Mouse (Mus musculus): ENCODE measurements around the gene Prkce. TPM values are rescaled to one million over a fixed set of nuclear protein-coding genes. Genes with fewer than 3 reads are reported as not detected.

Prkce gene
- polyA plus RNA-seq, 1 experiment from 2014 or later: 6.7 TPM

- WGBS: 56% methylated on average over 18 of the region's 19 CpGs
- Histone ChIP-seq H3K27ac (peak overlapping the region; percentile 45), H3K27me3 (no peaks in the 10 kb centered on the region), H3K9me3 (no peaks in the 10 kb centered on the region), H3K4me2 (no peak overlapping the region), H3K36me3 (no peaks in the 10 kb centered on the region), H3K4me1 (peaks cover 8% of the 10 kb centered on the region; the same call in 1 of the 2 replicates), H3K4me3 (no peak overlapping the region), H3K9ac (no peak overlapping the region)
- ATAC-seq (ENCODE audit: borderline replicate concordance, extremely low read depth, low FRiP score, low TSS enrichment): peak; percentile 28; the same call in 1 of the 2 replicates
Observed at GRCm38 (mm10) chr17:86507342-86508211, 340.0 kb downstream of the Prkce start.

GRCm38 (mm10) chr17:86508212-86508490 is 340.6 kb downstream of the Prkce start:
- Histone ChIP-seq H3K27me3 (no peaks in the 10 kb centered on the region), H3K27ac (no peak overlapping the region), H3K4me2 (no peak overlapping the region), H3K36me3 (no peaks in the 10 kb centered on the region), H3K9ac (no peak overlapping the region), H3K4me1 (peaks cover 8% of the 10 kb centered on the region; the same call in 1 of the 2 replicates), H3K4me3 (no peak overlapping the region), H3K9me3 (no peaks in the 10 kb centered on the region)
- 77% methylated on average over 3 of the region's 3 CpGs for WGBS
- no peak for ATAC-seq (ENCODE audit: borderline replicate concordance, extremely low read depth, low FRiP score, low TSS enrichment)

- H3K4me2 ChIP-seq: no peak overlapping the region
- peaks cover 13% of the 10 kb centered on the region; the same call in 1 of the 2 replicates for H3K4me1 ChIP-seq
- H3K9me3 ChIP-seq: no peaks in the 10 kb centered on the region
- no peak overlapping the region for H3K27ac ChIP-seq
- H3K36me3 ChIP-seq: no peaks in the 10 kb centered on the region
- WGBS: 50% methylated on average over 5 of the region's 5 CpGs
- ATAC-seq (ENCODE audit: borderline replicate concordance, extremely low read depth, low FRiP score, low TSS enrichment): no peak
- no peaks in the 10 kb centered on the region for H3K27me3 ChIP-seq
- H3K4me3 ChIP-seq: no peak overlapping the region
- no peak overlapping the region for H3K9ac ChIP-seq
Observed at GRCm38 (mm10) chr17:86509871-86510270, 342.3 kb downstream of the Prkce start.

- no peak overlapping the region for H3K4me2 ChIP-seq
- 31% methylated on average over 13 of the region's 13 CpGs for WGBS
- H3K27ac ChIP-seq: peak overlapping the region; percentile 58
- H3K4me1 ChIP-seq: peaks cover 15% of the 10 kb centered on the region
- 0 out of 2 replicates have a peak, but pooled peaks have one; percentile 16 for ATAC-seq (ENCODE audit: borderline replicate concordance, extremely low read depth, low FRiP score, low TSS enrichment)
- H3K36me3 ChIP-seq: no peaks in the 10 kb centered on the region
- no peaks in the 10 kb centered on the region for H3K27me3 ChIP-seq
- no peaks in the 10 kb centered on the region for H3K9me3 ChIP-seq
- H3K9ac ChIP-seq: no peak overlapping the region
- no peak overlapping the region for H3K4me3 ChIP-seq
Observed at GRCm38 (mm10) chr17:86514974-86515620, 347.5 kb downstream of the Prkce start.

GRCm38 (mm10) chr17:86516630-86517029 is 349.0 kb downstream of the Prkce start:
- Histone ChIP-seq H3K9ac (no peak overlapping the region), H3K27ac (no peak overlapping the region), H3K9me3 (no peaks in the 10 kb centered on the region), H3K36me3 (no peaks in the 10 kb centered on the region), H3K4me1 (peaks cover 15% of the 10 kb centered on the region), H3K4me3 (no peak overlapping the region), H3K27me3 (no peaks in the 10 kb centered on the region), H3K4me2 (no peak overlapping the region)
- 67% methylated on average over 5 of the region's 5 CpGs for WGBS
- ATAC-seq (ENCODE audit: borderline replicate concordance, extremely low read depth, low FRiP score, low TSS enrichment): no peak

- Histone ChIP-seq H3K27ac (no peak overlapping the region), H3K4me2 (no peak overlapping the region), H3K9ac (no peak overlapping the region), H3K9me3 (no peaks in the 10 kb centered on the region), H3K36me3 (no peaks in the 10 kb centered on the region), H3K27me3 (no peaks in the 10 kb centered on the region), H3K4me3 (no peak overlapping the region), H3K4me1 (peaks cover 15% of the 10 kb centered on the region)
- WGBS: 82% methylated on average over 7 of the region's 7 CpGs
- no peak for ATAC-seq (ENCODE audit: borderline replicate concordance, extremely low read depth, low FRiP score, low TSS enrichment)
Observed at GRCm38 (mm10) chr17:86518604-86519003, 351.0 kb downstream of the Prkce start.

GRCm38 (mm10) chr17:86521252-86521651 is 353.7 kb downstream of the Prkce start:
- no peaks in the 10 kb centered on the region for H3K27me3 ChIP-seq
- H3K4me3 ChIP-seq: no peak overlapping the region
- no peak overlapping the region for H3K27ac ChIP-seq
- no peaks in the 10 kb centered on the region for H3K4me1 ChIP-seq
- WGBS: 89% methylated on average over 11 of the region's 11 CpGs
- no peak overlapping the region for H3K9ac ChIP-seq
- H3K4me2 ChIP-seq: no peak overlapping the region
- H3K36me3 ChIP-seq: no peaks in the 10 kb centered on the region
- H3K9me3 ChIP-seq: no peaks in the 10 kb centered on the region
- ATAC-seq (ENCODE audit: borderline replicate concordance, extremely low read depth, low FRiP score, low TSS enrichment): no peak

- no peaks in the 10 kb centered on the region for H3K27me3 ChIP-seq
- no peak overlapping the region for H3K9ac ChIP-seq
- no peak for ATAC-seq (ENCODE audit: borderline replicate concordance, extremely low read depth, low FRiP score, low TSS enrichment)
- H3K9me3 ChIP-seq: no peaks in the 10 kb centered on the region
- H3K4me2 ChIP-seq: no peak overlapping the region
- 78% methylated on average over 5 of the region's 5 CpGs for WGBS
- no peak overlapping the region for H3K27ac ChIP-seq
- no peak overlapping the region for H3K4me3 ChIP-seq
- H3K36me3 ChIP-seq: no peaks in the 10 kb centered on the region
- H3K4me1 ChIP-seq: no peaks in the 10 kb centered on the region
Observed at GRCm38 (mm10) chr17:86522649-86523048, 355.1 kb downstream of the Prkce start.

- no peak overlapping the region for H3K9ac ChIP-seq
- H3K27ac ChIP-seq: no peak overlapping the region
- no peak overlapping the region for H3K4me2 ChIP-seq
- 44% methylated on average over 3 of the region's 3 CpGs for WGBS
- no peak overlapping the region for H3K4me3 ChIP-seq
- no peaks in the 10 kb centered on the region for H3K27me3 ChIP-seq
- H3K9me3 ChIP-seq: no peaks in the 10 kb centered on the region
- no peaks in the 10 kb centered on the region for H3K36me3 ChIP-seq
- no peaks in the 10 kb centered on the region for H3K4me1 ChIP-seq
- no peak; the same call in 1 of the 2 replicates for ATAC-seq (ENCODE audit: borderline replicate concordance, extremely low read depth, low FRiP score, low TSS enrichment)
Observed at GRCm38 (mm10) chr17:86523374-86523773, 355.8 kb downstream of the Prkce start.

- H3K4me3 ChIP-seq: no peak overlapping the region
- no peak overlapping the region for H3K27ac ChIP-seq
- H3K9me3 ChIP-seq: no peaks in the 10 kb centered on the region
- H3K36me3 ChIP-seq: no peaks in the 10 kb centered on the region
- H3K4me1 ChIP-seq: no peaks in the 10 kb centered on the region
- 83% methylated on average over 10 of the region's 10 CpGs for WGBS
- no peak overlapping the region for H3K4me2 ChIP-seq
- no peak for ATAC-seq (ENCODE audit: borderline replicate concordance, extremely low read depth, low FRiP score, low TSS enrichment)
- H3K9ac ChIP-seq: no peak overlapping the region
- no peaks in the 10 kb centered on the region for H3K27me3 ChIP-seq
Observed at GRCm38 (mm10) chr17:86523843-86524242, 356.3 kb downstream of the Prkce start.

GRCm38 (mm10) chr17:86525075-86525474 is 357.5 kb downstream of the Prkce start:
- Histone ChIP-seq H3K27ac (no peak overlapping the region), H3K4me3 (no peak overlapping the region), H3K36me3 (no peaks in the 10 kb centered on the region), H3K4me1 (peaks cover 3% of the 10 kb centered on the region; the same call in 1 of the 2 replicates), H3K27me3 (no peaks in the 10 kb centered on the region), H3K4me2 (no peak overlapping the region), H3K9me3 (no peaks in the 10 kb centered on the region), H3K9ac (no peak overlapping the region)
- no peak for ATAC-seq (ENCODE audit: borderline replicate concordance, extremely low read depth, low FRiP score, low TSS enrichment)
- 82% methylated on average over 2 of the region's 2 CpGs for WGBS

- no peak overlapping the region for H3K4me2 ChIP-seq
- no peaks in the 10 kb centered on the region for H3K36me3 ChIP-seq
- no peaks in the 10 kb centered on the region for H3K9me3 ChIP-seq
- H3K4me1 ChIP-seq: peaks cover 7% of the 10 kb centered on the region; the same call in 1 of the 2 replicates
- no peaks in the 10 kb centered on the region for H3K27me3 ChIP-seq
- H3K4me3 ChIP-seq: no peak overlapping the region
- H3K27ac ChIP-seq: 0 out of 2 replicates have a peak overlapping the region, but pooled peaks have one; percentile 22
- no peak for ATAC-seq (ENCODE audit: borderline replicate concordance, extremely low read depth, low FRiP score, low TSS enrichment)
- H3K9ac ChIP-seq: no peak overlapping the region
- WGBS: 61% methylated on average over 7 of the region's 7 CpGs
Observed at GRCm38 (mm10) chr17:86526016-86526415, 358.4 kb downstream of the Prkce start.
